Mouse (Mus musculus): Measurements from ENCODE around the gene Gm35315. TPM values are rescaled to one million over a fixed set of nuclear protein-coding genes. Genes with fewer than 3 reads are reported as not detected.
"Not testable (repeated sequence)": the region's sequence is repeated elsewhere in the genome, so short reads cannot be mapped to it uniquely, and the experiment has no call there.

Gm35315 gene
- polyA plus RNA-seq, 1 experiment from 2014 or later = 1.6 TPM

DNA sequence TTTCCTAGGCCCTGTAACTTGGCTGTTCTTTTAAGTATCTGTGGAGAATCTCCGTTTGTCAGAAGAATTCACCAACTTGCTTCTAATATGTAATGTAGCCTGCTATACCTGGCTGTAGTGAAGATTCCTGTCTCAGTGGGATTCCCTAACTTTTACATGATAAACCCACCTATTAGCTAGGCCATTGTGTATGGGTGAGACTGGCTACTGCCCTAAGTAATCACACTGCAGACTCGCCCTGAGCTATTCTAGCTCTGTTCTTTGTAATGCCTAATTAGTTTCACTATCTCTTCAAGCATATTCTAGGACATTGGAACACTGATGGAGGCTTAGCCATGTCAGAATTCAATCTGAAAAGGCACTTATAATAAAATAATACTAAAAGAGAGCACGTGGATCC lies 28.2 kb upstream of the Gm35315 start:
- H3K4me2 ChIP-seq (replicated peaks; ENCODE audit: low read depth, low read length); H3K4me1 ChIP-seq (ENCODE audit: control insufficient read depth, insufficient read depth, low read length); H3K9me3 ChIP-seq (ENCODE audit: control insufficient read depth, low read length); H3K27ac ChIP-seq (ENCODE audit: low read depth, low read length); H3K4me3 ChIP-seq (ENCODE audit: low read length); ATAC-seq (ENCODE audit: low FRiP score, low TSS enrichment); H3K27me3 ChIP-seq (ENCODE audit: control insufficient read depth, insufficient read depth, low read length); H3K9ac ChIP-seq (ENCODE audit: low read depth, low read length): not testable (repeated sequence)
- WGBS = 86% methylated on average over 3 of the region's 3 CpGs
- peaks cover 22% of the 10 kb centered on the region for H3K36me3 ChIP-seq (ENCODE audit: control insufficient read depth, insufficient read depth, low read length)

- Histone ChIP-seq H3K4me2 (replicated peaks; ENCODE audit: low read depth, low read length) (peak within 1 kb of the TSS; percentile 61), H3K9ac (ENCODE audit: low read depth, low read length) (peak within 1 kb of the TSS; percentile 60; the same call in 1 of the 2 replicates), H3K9me3 (ENCODE audit: control insufficient read depth, low read length) (no peaks in the 10 kb centered on the region), H3K4me1 (ENCODE audit: control insufficient read depth, insufficient read depth, low read length) (peaks cover 7% of the 10 kb centered on the region; the same call in 1 of the 2 replicates), H3K36me3 (ENCODE audit: control insufficient read depth, insufficient read depth, low read length) (peaks cover 26% of the 10 kb centered on the region), H3K27me3 (ENCODE audit: control insufficient read depth, insufficient read depth, low read length) (no peaks in the 10 kb centered on the region), H3K27ac (ENCODE audit: low read depth, low read length) (peak within 1 kb of the TSS; percentile 53; the same call in 1 of the 2 replicates), H3K4me3 (ENCODE audit: low read length) (peak within 1 kb of the TSS; percentile 70)
- peak; percentile 47 for ATAC-seq (ENCODE audit: low FRiP score, low TSS enrichment)
- under 1% methylated on average over 12 of the region's 12 CpGs for WGBS
These were observed 15.8 kb upstream of the Gm35315 start, which contains the start of gene Zfp605 for GRCm38 (mm10) chr5:110109991-110110441. Gene Zfp605, plus strand, starts transcription at chr5:110110092.

DNA sequence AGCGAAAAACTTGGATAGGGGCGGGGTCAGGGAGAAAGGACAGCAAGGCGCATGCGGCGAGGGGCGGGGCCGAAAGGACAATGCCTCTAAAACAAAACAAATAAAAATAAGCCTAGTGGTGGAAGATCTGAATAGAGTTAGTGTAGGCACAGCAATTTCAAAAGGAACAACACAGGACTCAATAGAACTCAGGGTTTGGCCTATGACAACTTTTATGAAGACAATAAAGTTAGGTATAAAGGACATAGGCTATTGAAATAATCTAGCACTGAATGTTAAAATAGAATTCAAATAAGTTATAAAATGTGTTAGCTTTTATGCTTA lies 14.0 kb upstream of the Gm35315 start:
- Histone ChIP-seq H3K9ac (ENCODE audit: low read depth, low read length) (peak overlapping the region; percentile 91; the same call in 1 of the 2 replicates), H3K4me3 (ENCODE audit: low read length) (peak overlapping the region; percentile 89), H3K27me3 (ENCODE audit: control insufficient read depth, insufficient read depth, low read length) (no peaks in the 10 kb centered on the region), H3K9me3 (ENCODE audit: control insufficient read depth, low read length) (no peaks in the 10 kb centered on the region), H3K4me2 (replicated peaks; ENCODE audit: low read depth, low read length) (peak overlapping the region; percentile 30; the same call in 1 of the 2 replicates), H3K36me3 (ENCODE audit: control insufficient read depth, insufficient read depth, low read length) (peaks cover 33% of the 10 kb centered on the region), H3K4me1 (ENCODE audit: control insufficient read depth, insufficient read depth, low read length) (peaks cover 7% of the 10 kb centered on the region; the same call in 1 of the 2 replicates), H3K27ac (ENCODE audit: low read depth, low read length) (peak overlapping the region; percentile 99)
- 0% methylated on average over 7 of the region's 7 CpGs for WGBS
- ATAC-seq (ENCODE audit: low FRiP score, low TSS enrichment) = no peak

GRCm38 (mm10) chr5:110107581-110108304 lies 13.5 kb upstream of the Gm35315 start, which contains the start of gene Gtpbp6:
Gene Gtpbp6, minus strand, starts transcription at chr5:110108197.
- Histone ChIP-seq H3K4me3 (ENCODE audit: low read length) (peak within 1 kb of the TSS; percentile 89), H3K36me3 (ENCODE audit: control insufficient read depth, insufficient read depth, low read length) (peaks cover 38% of the 10 kb centered on the region), H3K9ac (ENCODE audit: low read depth, low read length) (peak within 1 kb of the TSS; percentile 91), H3K9me3 (ENCODE audit: control insufficient read depth, low read length) (no peaks in the 10 kb centered on the region), H3K27me3 (ENCODE audit: control insufficient read depth, insufficient read depth, low read length) (no peaks in the 10 kb centered on the region), H3K4me1 (ENCODE audit: control insufficient read depth, insufficient read depth, low read length) (peaks cover 7% of the 10 kb centered on the region; the same call in 1 of the 2 replicates), H3K27ac (ENCODE audit: low read depth, low read length) (peak within 1 kb of the TSS; percentile 99), H3K4me2 (replicated peaks; ENCODE audit: low read depth, low read length) (peak within 1 kb of the TSS; percentile 81)
- WGBS = under 1% methylated on average over 69 of the region's 71 CpGs
- peak; percentile 89 for ATAC-seq (ENCODE audit: low FRiP score, low TSS enrichment)

- peak; percentile 29 for ATAC-seq (ENCODE audit: low FRiP score, low TSS enrichment)
- 13% methylated on average over 41 of the region's 41 CpGs for WGBS
- Histone ChIP-seq H3K4me2 (replicated peaks; ENCODE audit: low read depth, low read length) (peak overlapping the region; percentile 81), H3K27ac (ENCODE audit: low read depth, low read length) (peak overlapping the region; percentile 99), H3K9ac (ENCODE audit: low read depth, low read length) (peak overlapping the region; percentile 91), H3K4me1 (ENCODE audit: control insufficient read depth, insufficient read depth, low read length) (peaks cover 7% of the 10 kb centered on the region; the same call in 1 of the 2 replicates), H3K27me3 (ENCODE audit: control insufficient read depth, insufficient read depth, low read length) (no peaks in the 10 kb centered on the region), H3K9me3 (ENCODE audit: control insufficient read depth, low read length) (no peaks in the 10 kb centered on the region), H3K4me3 (ENCODE audit: low read length) (peak overlapping the region; percentile 89), H3K36me3 (ENCODE audit: control insufficient read depth, insufficient read depth, low read length) (peaks cover 38% of the 10 kb centered on the region)
These were observed 12.8 kb upstream of the Gm35315 start for GRCm38 (mm10) chr5:110106901-110107564.

- peaks cover 38% of the 10 kb centered on the region for H3K36me3 ChIP-seq (ENCODE audit: control insufficient read depth, insufficient read depth, low read length)
- H3K9ac ChIP-seq (ENCODE audit: low read depth, low read length) = peak overlapping the region; percentile 91
- H3K9me3 ChIP-seq (ENCODE audit: control insufficient read depth, low read length) = no peaks in the 10 kb centered on the region
- ATAC-seq (ENCODE audit: low FRiP score, low TSS enrichment) = no peak
- H3K27me3 ChIP-seq (ENCODE audit: control insufficient read depth, insufficient read depth, low read length) = no peaks in the 10 kb centered on the region
- peak overlapping the region; percentile 89 for H3K4me3 ChIP-seq (ENCODE audit: low read length)
- 96% methylated on average over 26 of the region's 26 CpGs for WGBS
- peak overlapping the region; percentile 81 for H3K4me2 ChIP-seq (replicated peaks; ENCODE audit: low read depth, low read length)
- H3K4me1 ChIP-seq (ENCODE audit: control insufficient read depth, insufficient read depth, low read length) = peaks cover 12% of the 10 kb centered on the region
- no peak overlapping the region for H3K27ac ChIP-seq (ENCODE audit: low read depth, low read length)
These were observed 12.1 kb upstream of the Gm35315 start for GRCm38 (mm10) chr5:110106140-110106871.

- no peak for ATAC-seq (ENCODE audit: low FRiP score, low TSS enrichment)
- H3K9me3 ChIP-seq (ENCODE audit: control insufficient read depth, low read length) = no peaks in the 10 kb centered on the region
- H3K4me2 ChIP-seq (replicated peaks; ENCODE audit: low read depth, low read length) = no peak overlapping the region
- H3K4me1 ChIP-seq (ENCODE audit: control insufficient read depth, insufficient read depth, low read length) = peaks cover 24% of the 10 kb centered on the region
- no peaks in the 10 kb centered on the region for H3K27me3 ChIP-seq (ENCODE audit: control insufficient read depth, insufficient read depth, low read length)
- H3K4me3 ChIP-seq (ENCODE audit: low read length) = no peak overlapping the region
- peaks cover 38% of the 10 kb centered on the region for H3K36me3 ChIP-seq (ENCODE audit: control insufficient read depth, insufficient read depth, low read length)
- WGBS = 96% methylated on average over 36 of the region's 36 CpGs
- H3K27ac ChIP-seq (ENCODE audit: low read depth, low read length) = no peak overlapping the region
- no peak overlapping the region for H3K9ac ChIP-seq (ENCODE audit: low read depth, low read length)
These were observed 10.6 kb upstream of the Gm35315 start for GRCm38 (mm10) chr5:110104616-110105380.

GRCm38 (mm10) chr5:110103901-110104615 lies 9.8 kb upstream of the Gm35315 start:
- peaks cover 24% of the 10 kb centered on the region for H3K4me1 ChIP-seq (ENCODE audit: control insufficient read depth, insufficient read depth, low read length)
- H3K27me3 ChIP-seq (ENCODE audit: control insufficient read depth, insufficient read depth, low read length) = no peaks in the 10 kb centered on the region
- H3K9ac ChIP-seq (ENCODE audit: low read depth, low read length) = no peak overlapping the region
- WGBS = 97% methylated on average over 27 of the region's 27 CpGs
- no peak overlapping the region for H3K4me3 ChIP-seq (ENCODE audit: low read length)
- H3K36me3 ChIP-seq (ENCODE audit: control insufficient read depth, insufficient read depth, low read length) = peaks cover 38% of the 10 kb centered on the region
- H3K9me3 ChIP-seq (ENCODE audit: control insufficient read depth, low read length) = no peaks in the 10 kb centered on the region
- H3K27ac ChIP-seq (ENCODE audit: low read depth, low read length) = no peak overlapping the region
- no peak overlapping the region for H3K4me2 ChIP-seq (replicated peaks; ENCODE audit: low read depth, low read length)
- no peak for ATAC-seq (ENCODE audit: low FRiP score, low TSS enrichment)
